Mouse (Mus musculus) cerebellum, adult 11 months (tissue): ENCODE measurements around the gene Ralgps2.

Source experiments
- DNase-seq: peaks from one replicate; pipeline ENCODE4 v3.0.0; 2022

Gene Ralgps2

DNA sequence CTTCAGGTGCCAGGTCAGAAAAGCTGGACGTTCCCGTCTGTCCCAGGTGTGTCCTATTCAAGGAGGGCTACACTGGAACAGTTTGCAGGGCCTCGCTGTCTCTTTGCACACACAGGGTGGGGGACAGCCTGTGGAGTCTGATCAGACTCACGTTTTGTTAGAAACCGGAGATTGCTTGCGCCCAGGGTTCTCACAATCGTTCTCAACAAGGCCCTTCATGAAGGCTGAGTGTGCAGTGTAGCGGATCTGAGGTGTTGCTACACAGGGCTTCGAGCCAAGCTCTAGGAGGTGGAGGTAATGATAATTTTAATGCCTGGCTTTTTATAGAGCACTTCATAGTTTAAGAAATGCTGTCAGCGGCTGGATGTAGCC, 178.0 kb downstream of the Ralgps2 start:
- DNase-seq = no peak

DNA sequence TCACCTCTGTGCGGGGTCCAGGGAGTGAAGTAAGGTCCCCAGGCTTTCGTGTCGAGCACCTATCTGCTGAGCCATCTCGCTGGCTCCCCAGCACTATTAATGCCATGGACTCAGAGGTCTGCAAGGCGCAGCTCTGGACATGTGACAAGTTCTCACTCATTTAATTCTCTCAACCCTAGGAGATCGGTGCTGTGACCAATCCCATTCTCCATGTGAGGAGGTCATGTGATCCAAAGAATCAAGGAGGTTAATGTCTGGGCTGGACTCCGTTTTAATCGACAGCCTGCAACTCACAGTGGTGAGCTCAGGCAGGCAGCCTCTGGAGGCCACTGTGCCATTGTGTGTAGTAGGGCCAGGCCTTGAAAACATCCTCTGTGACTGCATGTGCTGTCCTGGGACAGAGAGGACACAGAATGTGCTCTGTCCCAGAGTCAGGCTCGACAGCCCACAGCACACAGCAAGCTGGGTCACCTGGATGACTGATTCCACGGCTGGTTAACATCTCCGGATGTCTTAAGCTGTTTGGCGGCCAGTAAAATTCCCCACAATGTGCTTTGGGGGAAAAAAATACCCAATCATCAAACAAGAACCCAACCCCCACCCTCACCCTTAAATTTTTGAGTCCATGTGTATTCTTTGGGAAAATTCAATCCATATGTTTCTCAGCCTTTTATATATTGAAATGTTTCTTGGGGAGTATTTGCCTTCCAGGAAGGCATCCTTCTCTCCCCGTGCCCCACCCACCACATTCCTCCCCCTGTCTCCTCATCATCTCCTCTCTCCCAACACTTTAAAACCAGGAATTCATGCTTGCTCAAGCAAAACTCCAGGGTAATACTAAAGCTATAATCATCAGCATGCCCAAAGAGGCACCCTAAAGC, 178.6 kb downstream of the Ralgps2 start:
- DNase-seq = no peak

DNA sequence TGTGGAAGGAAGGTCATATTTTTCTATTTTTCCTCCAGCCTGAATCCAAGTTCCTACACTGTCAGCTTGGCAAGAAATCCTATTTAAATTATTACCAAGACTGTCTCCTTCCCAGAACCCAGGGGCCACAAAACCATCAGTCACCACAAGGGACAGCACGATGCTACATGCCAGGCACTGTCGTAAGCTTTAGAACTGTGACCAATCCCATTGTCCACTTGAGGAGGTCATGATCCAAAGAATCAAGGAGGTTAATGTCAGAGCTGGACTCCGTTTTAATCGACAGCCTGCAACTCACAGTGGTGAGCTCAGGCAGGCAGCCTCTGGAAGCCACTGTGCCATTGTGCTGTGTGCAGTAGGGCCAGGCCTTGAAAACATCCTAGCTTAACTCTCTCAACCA, 181.1 kb downstream of the Ralgps2 start:
- no peak for DNase-seq

DNA sequence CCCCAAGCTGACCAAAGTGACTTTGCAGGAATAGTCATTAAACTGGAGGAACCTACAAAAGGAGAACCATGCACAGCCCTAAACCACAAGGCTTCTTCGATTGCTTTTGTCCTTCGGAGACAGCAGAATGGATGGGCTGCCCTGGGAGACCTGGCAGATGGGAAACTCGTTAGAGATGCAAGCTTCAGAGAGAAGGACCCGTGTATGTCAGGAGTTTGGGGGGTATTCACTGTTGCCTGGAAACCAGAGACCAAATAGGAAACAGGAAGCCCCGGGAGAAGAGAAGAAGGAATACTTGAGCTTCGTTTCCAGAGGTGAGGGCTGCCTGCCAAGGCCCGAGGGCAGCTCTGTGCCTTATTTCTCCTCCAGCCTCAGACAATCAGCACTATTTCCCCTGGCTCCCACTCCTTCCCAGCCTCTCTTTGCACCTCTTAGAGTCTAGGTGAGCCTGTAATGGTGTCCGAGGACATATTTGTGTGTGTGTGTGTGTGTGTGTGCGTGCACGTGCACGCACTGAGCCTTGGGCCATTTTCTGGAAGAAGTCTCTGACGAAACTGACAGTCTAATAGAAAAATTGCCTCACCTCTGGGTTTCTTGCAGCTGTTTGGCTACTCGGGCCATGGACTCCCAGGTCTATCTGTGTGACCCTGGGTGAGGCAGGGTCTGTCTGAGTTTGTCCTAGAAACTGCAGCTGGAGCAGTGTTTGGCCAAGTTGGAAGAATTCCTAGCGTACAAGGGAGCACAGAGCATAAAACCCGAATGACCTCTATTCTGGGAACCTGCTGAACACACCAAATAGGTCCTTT, 184.6 kb downstream of the Ralgps2 start:
- no peak for DNase-seq
